Mouse (Mus musculus) myocyte (in vitro differentiated cells): Measurements from ENCODE around the gene Phf21a.

Experiments used
- E2F4 ChIP-seq: IDR thresholded peaks from one replicate; pipeline ENCODE4 v1.6.1; 2011; ENCODE audit warnings: mild to moderate bottlenecking, control low read depth, moderate library complexity; ENCODE audit not compliant: insufficient read depth
- MAX ChIP-seq: IDR thresholded peaks from one replicate; pipeline ENCODE4 v1.6.1; 2011; ENCODE audit warnings: low read depth, mild to moderate bottlenecking, control low read depth
- MYOD1 ChIP-seq, 3 experiments: IDR thresholded peaks; one replicate each; pipeline ENCODE4 v1.6.1; 2011; ENCODE audit warnings: control low read depth in 2 of 3, low read depth in 2 of 3, mild to moderate bottlenecking in 2 of 3, moderate library complexity in 1 of 3; ENCODE audit not compliant: insufficient read length in 2 of 3, control insufficient read depth in 1 of 3
- MYOG ChIP-seq, 3 experiments: IDR thresholded peaks; one replicate each; pipeline ENCODE4 v1.6.1; 2011; ENCODE audit warnings: control low read depth in 2 of 3, low read depth in 2 of 3, mild to moderate bottlenecking in 2 of 3; ENCODE audit not compliant: insufficient read length in 2 of 3, control insufficient read depth in 1 of 3, insufficient read depth in 1 of 3
- POLR2A ChIP-seq: IDR thresholded peaks from one replicate; pipeline ENCODE4 v1.6.1; 2011; ENCODE audit warnings: low read depth, mild to moderate bottlenecking, control low read depth, moderate library complexity; ENCODE audit not compliant: insufficient read length
- SRF ChIP-seq: IDR thresholded peaks from one replicate; pipeline ENCODE4 v1.6.1; 2011; ENCODE audit warnings: low read depth; ENCODE audit not compliant: control insufficient read depth, insufficient read length
- TCF12 ChIP-seq: IDR thresholded peaks from one replicate; pipeline ENCODE4 v1.6.1; 2011; ENCODE audit warnings: mild to moderate bottlenecking, control low read depth; ENCODE audit not compliant: poor library complexity, insufficient read depth, severe bottlenecking
- TCF3 ChIP-seq: IDR thresholded peaks from one replicate; pipeline ENCODE4 v1.6.1; 2011; ENCODE audit warnings: low read depth, control low read depth; ENCODE audit not compliant: insufficient read length
- USF1 ChIP-seq: IDR thresholded peaks from one replicate; pipeline ENCODE4 v1.6.1; 2011; ENCODE audit warnings: low read depth, mild to moderate bottlenecking, control low read depth, moderate library complexity

- TF ChIP-seq MYOG (IDR thresholded peaks at IDR 0.05; ENCODE audit: control insufficient read depth in 1 of 3, insufficient read depth in 1 of 3, insufficient read length in 2 of 3, low read depth in 2 of 3) (no peak), POLR2A (no peak), SRF (no peak), USF1 (no peak), E2F4 (no peak), MYOD1 (IDR thresholded peaks at IDR 0.05; ENCODE audit: control insufficient read depth in 1 of 3, insufficient read length in 2 of 3, low read depth in 2 of 3) (no peak), MAX (no peak), TCF12 (no peak), TCF3 (no peak)
Measured at GRCm38 (mm10) chr2:92342418-92342817, 249.5 kb downstream of the Phf21a start.
